Mouse (Mus musculus): Measurements from ENCODE around the gene Lysmd4.

- TF ChIP-seq CTCF (IDR thresholded peaks at IDR 0.05; ENCODE audit: low read depth) (no peak), EP300 (optimal IDR thresholded peaks at IDR 0.05) (no peak)
Observed at GRCm38 (mm10) chr7:67208317-67208716, 14.0 kb upstream of the Lysmd4 start.

Data from stomach, postnatal 0 days (tissue).